Mouse (Mus musculus): ENCODE data around the gene Slfn5. TPM values are rescaled to one million over a fixed set of nuclear protein-coding genes. Genes with fewer than 3 reads are reported as not detected.

Slfn5 gene
- 0.69 and 1.2 TPM in 2 replicates for polyA plus RNA-seq (2012; rRNA removed)

GRCm38 (mm10) chr11:82950736-82951481, at the start of gene Slfn5:
Gene Slfn5 (plus strand): TSS chr11:82951349.

GRCm38 (mm10) chr11:82907651-82908607, 43.2 kb upstream of the Slfn5 start, which contains the start of gene Nle1:
Gene Nle1 (minus strand): TSS chr11:82908411.

GRCm38 (mm10) chr11:82910250-82910649, 40.9 kb upstream of the Slfn5 start, which contains the start of gene Unc45b:
Gene Unc45b (plus strand): TSS chr11:82910550.

GRCm38 (mm10) chr11:82991469-82992166, 40.5 kb downstream of the Slfn5 start, which contains the start of gene Slfn9:
Gene Slfn9 (minus strand): TSS chr11:82991830.

Other genes starting within 250 kb of the Slfn5 start
- gene Cct6b, start 187.0 kb upstream of the Slfn5 start, polyA plus RNA-seq (2012; rRNA removed): 0.07 and 0.09 TPM in 2 replicates
- 11.3 and 12.4 TPM in 2 replicates for gene Zfp830, start 187.0 kb upstream of the Slfn5 start, polyA plus RNA-seq (2012; rRNA removed)
- 6.1 and 6.9 TPM in 2 replicates for gene Lig3, start 170.2 kb upstream of the Slfn5 start, polyA plus RNA-seq (2012; rRNA removed)
- 11.4 and 14.6 TPM in 2 replicates for gene Rffl, start 80.1 kb upstream of the Slfn5 start, polyA plus RNA-seq (2012; rRNA removed)
- gene Rad51d, start 60.7 kb upstream of the Slfn5 start, polyA plus RNA-seq (2012; rRNA removed): 2.7 and 3.3 TPM in 2 replicates
- 0.06 and 0.08 TPM in 2 replicates for gene Fndc8, start 59.2 kb upstream of the Slfn5 start, polyA plus RNA-seq (2012; rRNA removed)
- 24.3 and 27.1 TPM in 2 replicates for gene Nle1, start 42.9 kb upstream of the Slfn5 start, polyA plus RNA-seq (2012; rRNA removed)
- gene Unc45b, start 40.8 kb upstream of the Slfn5 start, polyA plus RNA-seq (2012; rRNA removed): 0.22 and 0.78 TPM in 2 replicates
- 4.3 and 5.4 TPM in 2 replicates for gene Slfn9, start 40.5 kb downstream of the Slfn5 start, polyA plus RNA-seq (2012; rRNA removed)
- 0.26 and 0.45 TPM in 2 replicates for gene Slfn8, start 69.5 kb downstream of the Slfn5 start, polyA plus RNA-seq (2012; rRNA removed)
- gene Slfn2, start 113.8 kb downstream of the Slfn5 start, polyA plus RNA-seq (2012; rRNA removed): 3.1 and 4.6 TPM in 2 replicates
- 0.21 TPM in 2 replicates for gene Slfn1, start 165.5 kb downstream of the Slfn5 start, polyA plus RNA-seq (2012; rRNA removed)
- gene Slfn4, start 223.8 kb downstream of the Slfn5 start, polyA plus RNA-seq (2012; rRNA removed): 0.36 and 0.60 TPM in 2 replicates
- 2.5 and 3.2 TPM in 2 replicates for gene Slfn3, start 240.0 kb downstream of the Slfn5 start, polyA plus RNA-seq (2012; rRNA removed)

All from liver, embryonic 14 days (tissue).